Mouse (Mus musculus) brain, embryonic 14.5 days (tissue): ENCODE data around the gene Eapp. TPM values are rescaled to one million over a fixed set of nuclear protein-coding genes. Genes with fewer than 3 reads are reported as not detected.
A peak's percentile ranks its signal among the peaks of the same experiment; 100 is the strongest.
"Not testable (repeated sequence)": the region's sequence is repeated elsewhere in the genome, so short reads cannot be mapped to it uniquely, and the experiment has no call there.

Source experiments
- DNase-seq: peaks from one replicate; pipeline ENCODE4 v3.0.0-alpha.2; 2011; ENCODE audit warnings: low read depth
- CTCF ChIP-seq: fragments of 200-500 bp; IDR thresholded peaks from 2 replicates; pipeline ENCODE4 v1.5.1; 2012; ENCODE audit warnings: inconsistent platforms, mild to moderate bottlenecking, moderate library complexity, borderline replicate concordance; ENCODE audit not compliant: insufficient read depth, insufficient read length; ENCODE audit errors: extremely low read depth
- POLR2A ChIP-seq: fragments of 200-500 bp; IDR thresholded peaks from 2 replicates; pipeline ENCODE4 v1.6.1; 2012; ENCODE audit warnings: mild to moderate bottlenecking, inconsistent platforms, borderline replicate concordance; ENCODE audit not compliant: poor library complexity, insufficient read depth, insufficient read length, severe bottlenecking; ENCODE audit errors: extremely low read depth
- polyA plus RNA-seq: library from polyadenylated mRNA; depleted of rRNA; stranded (reverse); fragments of >200 nt; gene quantifications from 2 replicates; pipeline ENCODE4 v1.2.3, GENCODE M21; 2012; rRNA removed

The Eapp gene
- 21.9 and 28.0 TPM in 2 replicates for polyA plus RNA-seq

DNA sequence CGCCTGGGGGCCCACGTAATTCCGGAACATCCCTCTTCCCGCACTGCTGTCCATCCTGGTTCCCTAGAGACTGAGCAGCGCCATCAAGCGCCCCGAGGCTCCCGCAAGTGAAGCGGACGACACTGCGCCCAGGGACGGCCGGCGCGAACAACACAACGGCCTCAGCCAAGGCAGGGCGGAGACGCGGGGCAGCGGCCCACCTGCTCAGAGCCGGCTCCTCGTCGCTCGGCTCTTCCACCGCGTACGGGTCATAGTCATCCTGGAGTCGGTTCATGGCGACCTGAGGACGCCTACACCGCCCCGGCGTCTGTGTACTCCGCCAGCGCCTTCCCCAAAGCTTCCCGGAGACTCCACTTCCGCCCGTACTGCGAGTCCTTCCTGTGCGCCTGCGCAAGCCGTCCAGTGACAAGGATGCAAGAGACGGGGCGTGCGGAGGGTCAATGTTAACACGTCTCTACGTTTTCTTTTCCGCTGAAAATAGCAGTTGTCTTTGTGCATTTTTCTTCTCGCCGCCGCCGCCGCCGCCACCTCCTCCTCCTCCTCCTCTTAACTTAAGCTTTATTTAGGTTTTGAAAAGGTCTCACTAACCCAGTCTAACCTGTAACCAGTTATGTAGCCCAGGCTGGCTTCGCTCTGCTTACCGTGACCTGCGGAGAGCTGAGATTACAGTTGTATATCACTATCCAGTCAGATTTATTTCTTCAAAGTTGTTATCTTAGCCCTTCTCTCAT, at the start of gene Eapp:
TSS of gene Eapp (minus strand) at position 387 of the 731 bp plus-strand sequence.
- TF ChIP-seq POLR2A = peak; percentile 81; the same call in 1 of the 2 replicates
- no peak for TF ChIP-seq CTCF
- peak; percentile 99 for DNase-seq

DNA sequence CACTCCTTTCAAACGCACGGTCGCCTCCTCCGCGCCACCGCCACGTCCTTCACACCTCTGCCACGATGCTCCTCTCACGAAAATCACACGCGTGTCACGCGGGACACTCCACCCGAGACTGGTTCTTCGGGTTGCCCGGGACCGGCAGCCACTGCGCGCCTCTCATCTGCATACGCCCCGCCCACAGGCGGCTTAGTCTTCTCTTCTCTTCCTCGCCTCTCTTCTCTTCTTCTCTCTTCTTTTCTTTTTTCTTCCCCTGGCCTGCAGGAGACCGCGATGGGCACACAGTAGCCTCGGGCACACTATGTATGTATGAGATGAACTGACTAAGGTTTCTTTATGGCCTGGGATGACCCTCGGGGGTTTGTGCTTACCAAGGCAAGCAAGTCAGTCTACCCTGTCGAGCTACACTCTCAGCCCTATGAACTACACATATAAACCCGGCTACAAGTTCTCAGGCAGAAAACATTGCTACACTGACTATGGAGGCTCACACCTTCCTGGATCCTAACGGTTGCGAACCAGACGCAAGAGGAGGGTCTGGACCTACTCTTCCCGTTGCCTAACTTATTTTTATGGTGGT, 43.1 kb upstream of the Eapp start:
- DNase-seq = not testable (repeated sequence)

DNA sequence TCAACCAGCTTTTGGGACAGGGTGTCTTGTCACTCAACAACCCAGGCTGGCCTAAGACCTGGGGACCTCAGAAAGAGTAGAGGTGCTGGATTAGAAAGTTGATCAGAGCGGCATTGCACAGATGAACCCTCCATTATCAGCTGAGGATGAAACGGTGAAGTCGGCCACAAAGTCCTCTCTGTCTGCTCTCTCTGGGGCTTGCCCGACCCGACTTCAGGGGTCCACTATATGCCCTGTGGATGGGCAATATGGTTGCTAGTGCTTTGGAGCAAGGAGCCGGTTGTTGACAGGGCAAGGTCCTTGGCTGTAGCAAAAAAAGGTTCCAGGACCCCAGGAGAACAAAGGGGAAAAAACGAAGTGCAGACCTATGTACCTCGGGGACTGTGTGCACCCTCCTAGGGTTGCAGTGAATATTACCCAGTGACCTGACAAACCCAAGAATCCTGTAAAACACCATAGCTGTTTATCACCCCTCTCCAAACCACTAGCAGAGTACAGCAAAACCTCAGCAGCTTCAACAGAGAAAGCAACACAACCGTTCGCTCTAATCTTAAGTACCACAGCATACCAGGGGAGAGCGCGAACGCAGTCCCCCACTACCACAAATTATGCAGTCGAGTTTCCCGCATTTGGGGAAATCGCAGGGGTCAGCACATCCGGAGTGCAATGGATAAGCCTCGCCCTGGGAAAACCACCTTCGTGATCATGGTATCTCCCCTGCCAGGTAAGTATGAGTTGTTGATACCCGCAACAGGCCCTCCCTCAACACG, 42.4 kb upstream of the Eapp start:
- DNase-seq = not testable (repeated sequence)

DNA sequence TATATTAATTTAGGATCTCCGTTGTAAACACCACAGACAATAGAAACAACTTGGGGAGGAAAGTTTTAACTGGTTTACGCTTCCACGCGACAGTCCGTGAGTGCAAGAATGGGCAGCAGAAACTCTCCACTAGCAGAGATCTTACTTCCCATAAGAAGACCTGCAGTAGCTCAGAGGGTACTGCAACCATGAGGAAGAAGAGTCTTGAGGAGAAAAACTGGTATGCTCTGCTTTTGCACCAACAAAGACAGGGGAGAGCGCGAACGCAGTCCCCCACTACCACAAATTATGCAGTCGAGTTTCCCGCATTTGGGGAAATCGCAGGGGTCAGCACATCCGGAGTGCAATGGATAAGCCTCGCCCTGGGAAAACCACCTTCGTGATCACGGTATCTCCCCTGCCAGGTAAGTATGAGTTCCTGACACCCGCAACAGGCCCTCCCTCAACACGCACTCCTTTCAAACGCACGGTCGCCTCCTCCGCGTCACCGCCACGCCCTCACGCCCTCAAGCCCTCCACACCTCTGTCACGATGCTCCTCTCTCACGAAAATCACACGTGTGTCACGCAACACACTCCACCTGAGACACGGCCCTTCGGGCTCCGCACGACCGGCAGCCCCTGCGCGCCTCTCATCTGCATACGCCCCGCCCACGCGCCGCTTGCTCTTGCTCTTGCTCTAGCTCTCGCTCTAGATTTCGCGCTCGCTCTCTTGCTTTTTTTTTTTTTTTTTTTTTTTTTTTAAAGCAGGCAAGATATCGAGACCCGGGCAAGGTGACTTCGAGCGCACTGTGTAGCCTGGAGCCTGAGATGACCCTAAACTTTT, 38.8 kb upstream of the Eapp start:
- DNase-seq = not testable (repeated sequence)

DNA sequence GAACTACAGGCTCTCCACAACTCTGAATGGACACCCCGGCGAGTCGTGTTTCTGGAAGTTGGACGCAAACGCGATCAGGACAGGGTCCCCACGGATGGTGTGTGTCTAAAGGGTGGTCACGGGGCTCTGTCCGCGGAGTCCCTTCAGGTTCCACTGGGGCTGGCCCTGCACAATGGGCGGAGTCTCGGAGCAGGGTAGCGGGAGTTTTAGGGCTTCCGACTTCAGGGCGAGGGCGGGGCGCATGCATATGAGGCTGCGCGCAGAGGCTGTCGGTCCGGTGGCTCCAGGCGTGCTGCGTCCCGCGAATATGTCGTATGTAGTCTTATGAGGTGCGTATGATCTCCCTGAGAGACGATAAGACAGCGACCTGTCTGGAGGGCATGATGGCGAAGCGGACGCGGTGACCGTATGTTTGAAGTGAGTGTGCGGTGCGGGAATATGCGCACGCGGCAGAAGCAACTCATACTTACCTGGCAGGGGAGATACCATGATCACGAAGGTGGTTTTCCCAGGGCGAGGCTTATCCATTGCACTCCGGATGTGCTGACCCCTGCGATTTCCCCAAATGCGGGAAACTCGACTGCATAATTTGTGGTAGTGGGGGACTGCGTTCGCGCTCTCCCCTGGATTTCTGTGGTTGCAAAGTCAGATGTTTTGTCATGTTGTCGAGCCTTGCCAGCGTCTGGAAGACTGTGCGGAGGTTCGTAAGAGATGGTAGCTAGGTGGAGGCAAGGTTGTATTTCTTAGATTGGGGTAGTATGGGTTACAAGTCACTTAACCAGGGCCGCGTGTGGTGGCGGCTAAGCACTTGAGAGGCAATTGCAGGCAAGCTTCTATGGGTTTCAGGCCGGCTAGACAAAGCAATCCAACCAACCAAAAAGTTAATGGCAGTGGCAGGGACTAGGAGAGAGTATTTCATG, 33.7 kb upstream of the Eapp start:
- not testable (repeated sequence) for DNase-seq

DNA sequence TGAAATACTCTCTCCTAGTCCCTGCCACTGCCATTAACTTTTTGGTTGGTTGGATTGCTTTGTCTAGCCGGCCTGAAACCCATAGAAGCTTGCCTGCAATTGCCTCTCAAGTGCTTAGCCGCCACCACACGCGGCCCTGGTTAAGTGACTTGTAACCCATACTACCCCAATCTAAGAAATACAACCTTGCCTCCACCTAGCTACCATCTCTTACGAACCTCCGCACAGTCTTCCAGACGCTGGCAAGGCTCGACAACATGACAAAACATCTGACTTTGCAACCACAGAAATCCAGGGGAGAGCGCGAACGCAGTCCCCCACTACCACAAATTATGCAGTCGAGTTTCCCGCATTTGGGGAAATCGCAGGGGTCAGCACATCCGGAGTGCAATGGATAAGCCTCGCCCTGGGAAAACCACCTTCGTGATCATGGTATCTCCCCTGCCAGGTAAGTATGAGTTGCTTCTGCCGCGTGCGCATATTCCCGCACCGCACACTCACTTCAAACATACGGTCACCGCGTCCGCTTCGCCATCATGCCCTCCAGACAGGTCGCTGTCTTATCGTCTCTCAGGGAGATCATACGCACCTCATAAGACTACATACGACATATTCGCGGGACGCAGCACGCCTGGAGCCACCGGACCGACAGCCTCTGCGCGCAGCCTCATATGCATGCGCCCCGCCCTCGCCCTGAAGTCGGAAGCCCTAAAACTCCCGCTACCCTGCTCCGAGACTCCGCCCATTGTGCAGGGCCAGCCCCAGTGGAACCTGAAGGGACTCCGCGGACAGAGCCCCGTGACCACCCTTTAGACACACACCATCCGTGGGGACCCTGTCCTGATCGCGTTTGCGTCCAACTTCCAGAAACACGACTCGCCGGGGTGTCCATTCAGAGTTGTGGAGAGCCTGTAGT, 23.4 kb upstream of the Eapp start:
- DNase-seq = not testable (repeated sequence)

DNA sequence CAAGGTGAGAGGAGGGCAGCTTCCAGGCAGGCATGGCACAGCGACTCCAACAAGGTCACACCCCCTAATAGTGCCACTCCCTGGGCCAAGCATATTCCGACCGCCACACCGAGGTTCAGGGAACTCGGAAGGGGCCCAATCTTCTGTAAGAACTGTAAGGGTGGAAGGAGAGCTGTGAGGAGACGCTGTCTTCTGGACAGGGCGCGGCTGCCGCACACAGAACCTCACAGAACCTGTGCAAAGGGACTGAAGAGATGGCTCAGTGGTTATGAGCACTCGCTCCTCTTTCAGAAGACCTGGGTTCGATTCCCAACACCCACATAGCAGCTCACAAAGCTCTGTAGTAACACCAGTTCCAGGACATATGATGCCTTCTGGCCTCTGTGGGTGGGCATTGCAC, 21.8 kb upstream of the Eapp start:
- DNase-seq = not testable (repeated sequence)

DNA sequence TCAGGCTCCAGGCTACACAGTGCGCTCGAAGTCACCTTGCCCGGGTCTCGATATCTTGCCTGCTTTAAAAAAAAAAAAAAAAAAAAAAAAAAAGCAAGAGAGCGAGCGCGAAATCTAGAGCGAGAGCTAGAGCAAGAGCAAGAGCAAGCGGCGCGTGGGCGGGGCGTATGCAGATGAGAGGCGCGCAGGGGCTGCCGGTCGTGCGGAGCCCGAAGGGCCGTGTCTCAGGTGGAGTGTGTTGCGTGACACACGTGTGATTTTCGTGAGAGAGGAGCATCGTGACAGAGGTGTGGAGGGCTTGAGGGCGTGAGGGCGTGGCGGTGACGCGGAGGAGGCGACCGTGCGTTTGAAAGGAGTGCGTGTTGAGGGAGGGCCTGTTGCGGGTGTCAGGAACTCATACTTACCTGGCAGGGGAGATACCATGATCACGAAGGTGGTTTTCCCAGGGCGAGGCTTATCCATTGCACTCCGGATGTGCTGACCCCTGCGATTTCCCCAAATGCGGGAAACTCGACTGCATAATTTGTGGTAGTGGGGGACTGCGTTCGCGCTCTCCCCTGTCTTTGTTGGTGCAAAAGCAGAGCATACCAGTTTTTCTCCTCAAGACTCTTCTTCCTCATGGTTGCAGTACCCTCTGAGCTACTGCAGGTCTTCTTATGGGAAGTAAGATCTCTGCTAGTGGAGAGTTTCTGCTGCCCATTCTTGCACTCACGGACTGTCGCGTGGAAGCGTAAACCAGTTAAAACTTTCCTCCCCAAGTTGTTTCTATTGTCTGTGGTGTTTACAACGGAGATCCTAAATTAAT, 18.3 kb upstream of the Eapp start:
- not testable (repeated sequence) for DNase-seq

DNA sequence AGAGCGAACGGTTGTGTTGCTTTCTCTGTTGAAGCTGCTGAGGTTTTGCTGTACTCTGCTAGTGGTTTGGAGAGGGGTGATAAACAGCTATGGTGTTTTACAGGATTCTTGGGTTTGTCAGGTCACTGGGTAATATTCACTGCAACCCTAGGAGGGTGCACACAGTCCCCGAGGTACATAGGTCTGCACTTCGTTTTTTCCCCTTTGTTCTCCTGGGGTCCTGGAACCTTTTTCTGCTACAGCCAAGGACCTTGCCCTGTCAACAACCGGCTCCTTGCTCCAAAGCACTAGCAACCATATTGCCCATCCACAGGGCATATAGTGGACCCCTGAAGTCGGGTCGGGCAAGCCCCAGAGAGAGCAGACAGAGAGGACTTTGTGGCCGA, 14.8 kb upstream of the Eapp start:
- DNase-seq = not testable (repeated sequence)

DNA sequence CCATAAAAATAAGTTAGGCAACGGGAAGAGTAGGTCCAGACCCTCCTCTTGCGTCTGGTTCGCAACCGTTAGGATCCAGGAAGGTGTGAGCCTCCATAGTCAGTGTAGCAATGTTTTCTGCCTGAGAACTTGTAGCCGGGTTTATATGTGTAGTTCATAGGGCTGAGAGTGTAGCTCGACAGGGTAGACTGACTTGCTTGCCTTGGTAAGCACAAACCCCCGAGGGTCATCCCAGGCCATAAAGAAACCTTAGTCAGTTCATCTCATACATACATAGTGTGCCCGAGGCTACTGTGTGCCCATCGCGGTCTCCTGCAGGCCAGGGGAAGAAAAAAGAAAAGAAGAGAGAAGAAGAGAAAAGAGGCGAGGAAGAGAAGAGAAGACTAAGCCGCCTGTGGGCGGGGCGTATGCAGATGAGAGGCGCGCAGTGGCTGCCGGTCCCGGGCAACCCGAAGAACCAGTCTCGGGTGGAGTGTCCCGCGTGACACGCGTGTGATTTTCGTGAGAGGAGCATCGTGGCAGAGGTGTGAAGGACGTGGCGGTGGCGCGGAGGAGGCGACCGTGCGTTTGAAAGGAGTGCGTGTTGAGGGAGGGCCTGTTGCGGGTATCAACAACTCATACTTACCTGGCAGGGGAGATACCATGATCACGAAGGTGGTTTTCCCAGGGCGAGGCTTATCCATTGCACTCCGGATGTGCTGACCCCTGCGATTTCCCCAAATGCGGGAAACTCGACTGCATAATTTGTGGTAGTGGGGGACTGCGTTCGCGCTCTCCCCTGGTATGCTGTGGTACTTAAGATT, 14.2 kb upstream of the Eapp start:
- not testable (repeated sequence) for DNase-seq

DNA sequence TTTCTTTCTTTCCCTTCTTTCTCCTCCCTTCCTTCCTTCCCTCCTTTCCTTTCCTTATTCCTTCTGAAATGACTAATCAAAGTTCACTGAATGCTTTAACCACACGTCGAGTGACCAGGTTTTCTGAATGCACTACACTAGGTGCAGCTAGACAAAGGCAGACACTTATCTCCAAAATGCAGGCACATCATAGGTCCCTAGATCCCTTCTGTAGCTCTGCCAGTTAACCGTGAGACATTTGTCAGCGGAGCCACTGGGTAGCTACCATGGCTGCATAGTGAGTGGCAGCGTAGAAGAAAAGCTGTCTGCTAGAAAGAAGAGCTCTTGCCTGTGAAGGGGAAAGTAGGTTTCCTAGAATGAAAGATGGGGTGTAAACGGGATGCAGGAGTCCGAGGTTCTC, 3.7 kb upstream of the Eapp start:
- DNase-seq = no peak
- TF ChIP-seq POLR2A = no peak
- no peak for TF ChIP-seq CTCF
